Mouse (Mus musculus) gastrocnemius, postnatal 14 days (tissue): ENCODE measurements at regions not wholly inside any gene's neighbourhood (a gene's known extent, or its start where the extent isn't known, plus 50 kb on each side); places are given as distances from the start of the nearest gene placed in this dataset.
"Not testable (repeated sequence)": the region's sequence is repeated elsewhere in the genome, so short reads cannot be mapped to it uniquely, and the experiment has no call there.

Experiments used
- DNase-seq: peaks from one replicate; pipeline ENCODE4 v3.0.0; 2021; ENCODE audit warnings: mixed read lengths
- intact Hi-C: fragments of 180-260 bp; cut with DNase I; formaldehyde crosslinking; loops from one replicate; pipeline ENCODE4 v1.15.1; 2025; ENCODE audit warnings: low total_unique reads

GRCm38 (mm10) chr10:43670745-43671144, 92.7 kb downstream of the Cd24a start:
- intact Hi-C loops: no loop called here
- no peak for DNase-seq

- DNase-seq: no peak
- intact Hi-C loops: no loop called here
Observed at GRCm38 (mm10) chr10:43671785-43672184, 93.7 kb downstream of the Cd24a start.

- no peak for DNase-seq
- intact Hi-C loops: no loop called here
Observed at GRCm38 (mm10) chr10:43672490-43672889, 94.4 kb downstream of the Cd24a start.

GRCm38 (mm10) chr10:43674749-43675148, 96.7 kb downstream of the Cd24a start:
- intact Hi-C loops: no loop called here
- DNase-seq: no peak

GRCm38 (mm10) chr10:43675495-43675894, 97.4 kb downstream of the Cd24a start:
- intact Hi-C loops, DNase-seq: not testable (repeated sequence)

- intact Hi-C loops: no loop called here
- DNase-seq: no peak
Observed at GRCm38 (mm10) chr10:43676289-43676688, 98.2 kb downstream of the Cd24a start.

- no peak for DNase-seq
- intact Hi-C loops: loop anchor here (10.0 kb wide), 1 partner anchor 100 kb away; no protein-coding TSS in a partner anchor
Observed at GRCm38 (mm10) chr10:43684247-43685033, 106.4 kb downstream of the Cd24a start.

GRCm38 (mm10) chr10:43689161-43689913, 111.3 kb downstream of the Cd24a start:
- intact Hi-C loops: loop anchor here (10.0 kb wide), 1 partner anchor 105 kb away; no protein-coding TSS in a partner anchor
- DNase-seq: peak; percentile 40

GRCm38 (mm10) chr10:43689914-43690316, 111.8 kb downstream of the Cd24a start:
- intact Hi-C loops: loop anchor here (10.0 kb wide), 1 partner anchor 105 kb away; no protein-coding TSS in a partner anchor
- DNase-seq: no peak

GRCm38 (mm10) chr10:43693974-43694373, 115.9 kb downstream of the Cd24a start:
- intact Hi-C loops: no loop called here
- no peak for DNase-seq

- intact Hi-C loops: no loop called here
- no peak for DNase-seq
Observed at GRCm38 (mm10) chr10:43694508-43694907, 116.4 kb downstream of the Cd24a start.

- DNase-seq: peak; percentile 22
Observed at GRCm38 (mm10) chr10:43695470-43695869, 117.4 kb downstream of the Cd24a start.

GRCm38 (mm10) chr10:43697917-43698316, 119.8 kb downstream of the Cd24a start:
- no peak for DNase-seq
- intact Hi-C loops: no loop called here

More at GRCm38 (mm10) chr10:43695470-43695869, 117.4 kb downstream of the Cd24a start:
- intact Hi-C loops: no loop called here

GRCm38 (mm10) chr10:43700371-43701289, 122.5 kb downstream of the Cd24a start:
- no peak for DNase-seq

GRCm38 (mm10) chr10:43702895-43703294, 124.8 kb downstream of the Cd24a start:
- DNase-seq: no peak
- intact Hi-C loops: no loop called here

More at GRCm38 (mm10) chr10:43700371-43701289, 122.5 kb downstream of the Cd24a start:
- intact Hi-C loops: no loop called here

GRCm38 (mm10) chr10:43706001-43706988, 128.2 kb downstream of the Cd24a start:
- intact Hi-C loops: no loop called here
- no peak for DNase-seq

GRCm38 (mm10) chr10:43707011-43707410, 128.9 kb downstream of the Cd24a start:
- DNase-seq: no peak
- intact Hi-C loops: no loop called here

- no peak for DNase-seq
- intact Hi-C loops: no loop called here
Observed at GRCm38 (mm10) chr10:43707821-43708373, 129.8 kb downstream of the Cd24a start.
